Mouse (Mus musculus) kidney, adult 2 months (tissue): ENCODE measurements around the gene Ttll5.

Source experiments
- CTCF ChIP-seq: fragments of 200-500 bp; conservative IDR thresholded peaks from 2 replicates; pipeline ENCODE4 v1.5.1; 2011; ENCODE audit warnings: low read depth, mild to moderate bottlenecking, control low read depth, low read length, moderate library complexity, mixed read lengths; ENCODE audit not compliant: insufficient read depth, insufficient read length
- POLR2A ChIP-seq: fragments of 200-500 bp; IDR thresholded peaks from one replicate; pipeline ENCODE4 v1.6.1; 2011; ENCODE audit warnings: low read depth, low read length, control low read depth

DNA sequence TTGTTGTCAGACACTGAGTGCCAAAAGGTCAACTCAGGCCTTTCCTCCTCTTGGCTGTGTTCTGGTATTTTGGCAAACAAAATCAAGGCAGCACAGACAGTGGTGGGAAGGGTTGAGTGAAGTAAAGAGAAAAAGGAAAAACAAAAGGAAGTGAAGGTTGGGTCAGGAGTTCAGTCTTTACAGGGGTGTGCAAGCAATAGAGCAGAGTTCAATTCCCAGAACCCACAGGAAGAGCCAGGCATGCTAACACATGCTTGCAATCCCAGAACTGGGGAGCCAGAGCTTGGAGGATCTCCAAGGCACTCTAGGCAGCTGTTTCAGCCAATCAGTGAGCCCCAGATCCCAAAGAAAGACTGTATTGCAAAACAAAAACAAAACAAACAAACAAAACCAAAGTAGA is 240.3 kb downstream of the Ttll5 start:
- TF ChIP-seq CTCF (no peak), POLR2A (no peak)
